Mouse (Mus musculus): ENCODE measurements at regions not wholly inside any gene's neighbourhood (a gene's known extent, or its start where the extent isn't known, plus 50 kb on each side); places are given as distances from the start of the nearest gene placed in this dataset.
A peak's percentile ranks its signal among the peaks of the same experiment; 100 is the strongest.

DNA sequence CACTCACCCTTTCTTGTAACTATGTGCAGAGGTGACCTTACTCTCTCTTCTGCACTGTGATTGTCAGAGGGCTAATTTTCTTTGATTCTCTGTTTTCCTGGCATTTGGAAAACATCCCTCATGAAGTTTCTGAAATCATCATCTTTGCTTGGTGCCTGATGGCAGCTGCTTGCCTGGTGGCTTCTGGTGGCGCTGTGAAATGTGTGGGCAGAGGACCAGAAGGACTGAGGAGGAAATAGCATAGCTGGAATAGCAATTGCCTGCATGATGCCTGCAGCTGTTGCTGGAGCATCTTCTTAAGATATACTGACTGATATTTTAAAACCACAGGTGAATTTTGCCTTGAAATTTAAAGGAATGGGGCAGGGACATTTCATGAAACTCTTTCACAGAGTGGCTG lies 502.6 kb upstream of the Pkn2 start:
- 93% methylated on average over 1 of the region's 1 CpGs for WGBS
- DNase-seq: no peak
- no peaks in the 10 kb centered on the region for H3K36me3 ChIP-seq (ENCODE audit: control insufficient read depth, insufficient read depth, low read length)
- H3K4me3 ChIP-seq (ENCODE audit: control insufficient read depth, insufficient read depth, low read length): no peak overlapping the region
- H3K27me3 ChIP-seq (ENCODE audit: control insufficient read depth, insufficient read depth, low read length): no peaks in the 10 kb centered on the region
- TF ChIP-seq CTCF (IDR thresholded peaks at IDR 0.05; ENCODE audit: borderline replicate concordance, control insufficient read depth, extremely low read depth, insufficient read depth, low read length, poor library complexity) (no peak), POLR2A (IDR thresholded peaks at IDR 0.05; ENCODE audit: control insufficient read depth, extremely low read depth, insufficient read depth, low read length, poor library complexity) (no peak)
- no peaks in the 10 kb centered on the region for H3K4me1 ChIP-seq (replicated peaks; ENCODE audit: control insufficient read depth, insufficient read depth, low read length)
- no peak overlapping the region for H3K27ac ChIP-seq (ENCODE audit: control insufficient read depth, insufficient read depth, low read length)

DNA sequence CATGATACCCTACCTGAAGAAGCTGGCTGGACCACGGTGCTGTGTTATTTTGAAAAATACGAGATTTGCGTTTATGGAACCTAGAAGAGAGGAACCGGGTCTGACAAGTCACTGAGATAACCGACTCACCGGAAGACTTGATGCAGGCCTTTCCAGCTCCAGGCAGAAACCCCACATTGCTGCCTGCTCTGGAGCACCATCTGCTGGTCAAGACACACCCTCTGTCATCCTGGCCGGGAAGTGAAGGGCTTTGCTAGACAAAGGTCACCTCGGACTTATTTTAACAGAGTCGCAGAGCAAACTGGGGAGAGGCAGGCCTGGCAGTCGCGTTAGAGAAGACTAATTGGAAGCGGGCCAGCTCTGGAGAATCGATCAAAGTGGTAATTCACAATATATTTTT lies 497.4 kb upstream of the Pkn2 start:
- WGBS: 7% methylated on average over 13 of the region's 13 CpGs
- Histone ChIP-seq H3K27me3 (ENCODE audit: control insufficient read depth, insufficient read depth, low read length) (no peaks in the 10 kb centered on the region), H3K4me1 (replicated peaks; ENCODE audit: control insufficient read depth, insufficient read depth, low read length) (no peaks in the 10 kb centered on the region), H3K27ac (ENCODE audit: control insufficient read depth, insufficient read depth, low read length) (no peak overlapping the region), H3K36me3 (ENCODE audit: control insufficient read depth, insufficient read depth, low read length) (no peaks in the 10 kb centered on the region), H3K4me3 (ENCODE audit: control insufficient read depth, insufficient read depth, low read length) (no peak overlapping the region)
- peak; percentile 76 for DNase-seq
- TF ChIP-seq POLR2A (IDR thresholded peaks at IDR 0.05; ENCODE audit: control insufficient read depth, extremely low read depth, insufficient read depth, low read length, poor library complexity) (no peak), CTCF (IDR thresholded peaks at IDR 0.05; ENCODE audit: borderline replicate concordance, control insufficient read depth, extremely low read depth, insufficient read depth, low read length, poor library complexity) (peak; percentile 81; the same call in 1 of the 2 replicates)

DNA sequence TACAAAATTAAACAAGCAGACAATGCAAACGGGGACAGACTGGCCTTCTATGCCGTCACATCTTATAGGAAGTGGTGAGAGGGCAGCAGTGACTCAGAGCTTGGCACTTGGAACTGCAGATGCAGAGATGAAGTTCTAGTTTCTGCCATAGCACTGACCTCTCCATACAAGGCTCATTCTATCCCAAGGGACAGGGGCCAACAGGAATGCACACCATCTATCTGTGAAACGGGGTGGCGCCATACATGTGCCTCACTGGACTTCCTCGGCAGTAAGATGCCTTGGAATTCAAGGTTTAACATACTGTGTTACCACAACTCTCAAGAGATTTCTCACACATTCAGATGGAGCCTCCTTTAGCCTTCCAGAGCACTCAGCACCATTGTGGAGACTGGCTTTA lies 495.6 kb upstream of the Pkn2 start:
- H3K36me3 ChIP-seq (ENCODE audit: control insufficient read depth, insufficient read depth, low read length): no peaks in the 10 kb centered on the region
- no peak for DNase-seq
- H3K27ac ChIP-seq (ENCODE audit: control insufficient read depth, insufficient read depth, low read length): no peak overlapping the region
- H3K4me1 ChIP-seq (replicated peaks; ENCODE audit: control insufficient read depth, insufficient read depth, low read length): no peaks in the 10 kb centered on the region
- no peaks in the 10 kb centered on the region for H3K27me3 ChIP-seq (ENCODE audit: control insufficient read depth, insufficient read depth, low read length)
- no peak overlapping the region for H3K4me3 ChIP-seq (ENCODE audit: control insufficient read depth, insufficient read depth, low read length)
- no peak for TF ChIP-seq CTCF (IDR thresholded peaks at IDR 0.05; ENCODE audit: borderline replicate concordance, control insufficient read depth, extremely low read depth, insufficient read depth, low read length, poor library complexity)
- TF ChIP-seq POLR2A (IDR thresholded peaks at IDR 0.05; ENCODE audit: control insufficient read depth, extremely low read depth, insufficient read depth, low read length, poor library complexity): no peak
- WGBS: 87% methylated on average over 5 of the region's 5 CpGs

DNA sequence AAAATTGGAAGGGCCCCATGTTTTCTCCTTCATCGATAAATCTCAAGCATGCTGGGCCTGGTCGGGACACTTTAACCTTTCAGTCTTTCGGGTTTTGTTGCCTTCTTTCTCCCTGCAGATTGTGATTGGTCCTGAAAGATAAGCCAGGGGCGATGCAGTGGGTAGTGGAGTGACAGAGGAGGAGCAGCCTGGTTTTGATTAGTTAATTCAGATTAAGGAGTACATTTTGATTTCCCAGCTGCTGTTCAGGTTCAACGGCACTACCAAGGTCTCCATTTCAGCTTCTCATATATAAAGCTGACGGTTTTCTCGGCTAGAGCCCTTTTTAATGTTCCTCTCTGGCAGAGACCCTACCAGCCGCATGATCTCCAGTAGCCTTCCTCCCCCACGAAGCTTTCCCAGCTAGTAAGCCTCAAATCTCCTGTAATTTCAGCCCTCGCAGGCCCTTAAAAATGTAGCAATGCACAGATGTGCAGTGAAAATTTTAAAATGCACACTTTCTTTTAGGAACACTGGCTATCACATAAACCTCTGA lies 493.8 kb upstream of the Pkn2 start:
- Histone ChIP-seq H3K27me3 (ENCODE audit: control insufficient read depth, insufficient read depth, low read length) (no peaks in the 10 kb centered on the region), H3K4me3 (ENCODE audit: control insufficient read depth, insufficient read depth, low read length) (no peak overlapping the region), H3K4me1 (replicated peaks; ENCODE audit: control insufficient read depth, insufficient read depth, low read length) (no peaks in the 10 kb centered on the region), H3K27ac (ENCODE audit: control insufficient read depth, insufficient read depth, low read length) (no peak overlapping the region), H3K36me3 (ENCODE audit: control insufficient read depth, insufficient read depth, low read length) (no peaks in the 10 kb centered on the region)
- DNase-seq: no peak
- no peak for TF ChIP-seq CTCF (IDR thresholded peaks at IDR 0.05; ENCODE audit: borderline replicate concordance, control insufficient read depth, extremely low read depth, insufficient read depth, low read length, poor library complexity)
- TF ChIP-seq POLR2A (IDR thresholded peaks at IDR 0.05; ENCODE audit: control insufficient read depth, extremely low read depth, insufficient read depth, low read length, poor library complexity): no peak
- WGBS: 91% methylated on average over 10 of the region's 10 CpGs

DNA sequence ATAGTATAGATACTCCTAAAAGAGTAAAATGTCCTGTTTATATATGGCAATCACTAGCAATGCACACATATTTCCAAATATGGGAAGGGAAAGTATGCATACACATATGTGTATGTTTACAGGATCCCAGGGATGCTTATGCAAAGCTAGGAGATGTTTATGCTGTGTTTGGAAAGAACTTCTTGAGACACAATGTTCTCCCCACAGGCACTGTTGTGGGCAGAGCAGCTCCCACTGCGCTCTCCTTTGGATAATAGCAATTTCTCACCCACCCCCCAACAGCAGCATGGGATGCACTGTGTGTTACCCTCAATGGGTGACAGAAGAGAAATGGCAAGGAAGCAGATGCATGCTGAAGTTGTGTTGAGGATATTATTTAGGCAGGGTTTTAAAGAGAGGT lies 491.7 kb upstream of the Pkn2 start:
- Histone ChIP-seq H3K27ac (ENCODE audit: control insufficient read depth, insufficient read depth, low read length) (no peak overlapping the region), H3K36me3 (ENCODE audit: control insufficient read depth, insufficient read depth, low read length) (no peaks in the 10 kb centered on the region), H3K4me1 (replicated peaks; ENCODE audit: control insufficient read depth, insufficient read depth, low read length) (no peaks in the 10 kb centered on the region), H3K4me3 (ENCODE audit: control insufficient read depth, insufficient read depth, low read length) (no peak overlapping the region), H3K27me3 (ENCODE audit: control insufficient read depth, insufficient read depth, low read length) (no peaks in the 10 kb centered on the region)
- no peak for DNase-seq
- TF ChIP-seq CTCF (IDR thresholded peaks at IDR 0.05; ENCODE audit: borderline replicate concordance, control insufficient read depth, extremely low read depth, insufficient read depth, low read length, poor library complexity): no peak
- TF ChIP-seq POLR2A (IDR thresholded peaks at IDR 0.05; ENCODE audit: control insufficient read depth, extremely low read depth, insufficient read depth, low read length, poor library complexity): no peak
- whole genome bisulfite sequencing: 91% methylated on average over 1 of the region's 1 CpGs

DNA sequence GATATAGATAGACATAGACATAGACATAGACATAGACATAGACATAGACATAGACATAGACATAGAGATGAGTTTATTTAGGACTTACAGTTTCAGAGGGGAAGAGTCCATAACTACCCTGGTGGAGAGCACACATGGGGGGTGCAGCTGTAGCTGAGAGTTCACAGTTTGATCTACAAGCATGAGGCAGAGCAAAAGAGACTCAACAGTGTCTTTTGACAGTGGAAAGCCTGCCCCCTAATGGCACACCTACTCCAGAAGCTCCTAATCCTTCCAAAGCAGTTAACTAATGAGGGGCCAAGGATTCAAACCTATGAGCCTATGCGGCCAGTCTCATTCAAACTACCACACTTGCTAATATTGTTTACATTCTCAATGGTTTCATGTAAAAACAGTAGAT lies 487.2 kb upstream of the Pkn2 start:
- no peak for TF ChIP-seq CTCF (IDR thresholded peaks at IDR 0.05; ENCODE audit: borderline replicate concordance, control insufficient read depth, extremely low read depth, insufficient read depth, low read length, poor library complexity)
- TF ChIP-seq POLR2A (IDR thresholded peaks at IDR 0.05; ENCODE audit: control insufficient read depth, extremely low read depth, insufficient read depth, low read length, poor library complexity): no peak
- Histone ChIP-seq H3K36me3 (ENCODE audit: control insufficient read depth, insufficient read depth, low read length) (no peaks in the 10 kb centered on the region), H3K4me3 (ENCODE audit: control insufficient read depth, insufficient read depth, low read length) (no peak overlapping the region), H3K27me3 (ENCODE audit: control insufficient read depth, insufficient read depth, low read length) (no peaks in the 10 kb centered on the region), H3K27ac (ENCODE audit: control insufficient read depth, insufficient read depth, low read length) (no peak overlapping the region), H3K4me1 (replicated peaks; ENCODE audit: control insufficient read depth, insufficient read depth, low read length) (no peaks in the 10 kb centered on the region)
- DNase-seq: no peak
- 97% methylated on average over 1 of the region's 1 CpGs for WGBS

DNA sequence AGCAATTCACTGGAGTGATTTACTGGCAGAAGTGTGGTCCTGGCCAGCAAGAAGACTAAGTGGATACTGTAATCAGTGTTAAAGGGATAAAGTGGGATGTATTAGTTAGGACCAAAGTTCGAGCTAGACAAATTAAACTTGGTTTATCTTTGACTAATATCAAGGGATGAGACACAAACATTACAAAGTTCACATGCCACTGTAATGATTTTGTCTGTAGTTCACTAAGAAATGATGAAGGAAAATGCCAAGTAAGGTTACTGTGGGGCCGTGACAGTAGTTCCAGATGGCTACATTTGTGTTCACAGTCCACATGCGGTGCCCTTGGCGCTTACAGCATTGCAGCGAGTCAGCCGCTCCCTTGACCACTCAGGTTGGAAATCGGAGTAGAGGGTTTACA lies 458.2 kb upstream of the Pkn2 start:
- Histone ChIP-seq H3K4me3 (ENCODE audit: control insufficient read depth, insufficient read depth, low read length) (no peak overlapping the region), H3K27ac (ENCODE audit: control insufficient read depth, insufficient read depth, low read length) (no peak overlapping the region)

More for the DNA sequence above, 458.2 kb upstream of the Pkn2 start:
- no peak for DNase-seq
- Histone ChIP-seq H3K4me1 (replicated peaks; ENCODE audit: control insufficient read depth, insufficient read depth, low read length) (no peaks in the 10 kb centered on the region), H3K27me3 (ENCODE audit: control insufficient read depth, insufficient read depth, low read length) (no peaks in the 10 kb centered on the region), H3K36me3 (ENCODE audit: control insufficient read depth, insufficient read depth, low read length) (no peaks in the 10 kb centered on the region)
- 95% methylated on average over 7 of the region's 7 CpGs for WGBS
- TF ChIP-seq POLR2A (IDR thresholded peaks at IDR 0.05; ENCODE audit: control insufficient read depth, extremely low read depth, insufficient read depth, low read length, poor library complexity) (no peak), CTCF (IDR thresholded peaks at IDR 0.05; ENCODE audit: borderline replicate concordance, control insufficient read depth, extremely low read depth, insufficient read depth, low read length, poor library complexity) (no peak)

Measured in thymus, adult 2 months (tissue).